Mouse (Mus musculus) megakaryocyte, embryonic 14.5 days (primary cell): ENCODE data around the gene Olfr583.

Experiments
- FLI1 ChIP-seq: IDR thresholded peaks from 2 replicates; pipeline ENCODE4 v1.6.1; 2012; ENCODE audit warnings: low read length, inconsistent platforms, mixed read lengths
- GATA1 ChIP-seq: IDR thresholded peaks from 3 replicates; pipeline ENCODE4 v1.6.1; 2012; ENCODE audit warnings: mixed read lengths, low read length, inconsistent platforms, borderline replicate concordance

- TF ChIP-seq GATA1 (no peak), FLI1 (no peak)
These were observed at the start of gene Olfr583 for GRCm38 (mm10) chr7:103051000-103051399.
